Mouse (Mus musculus): ENCODE measurements at regions not wholly inside any gene's neighbourhood (a gene's known extent, or its start where the extent isn't known, plus 50 kb on each side); places are given as distances from the start of the nearest gene placed in this dataset.

DNA sequence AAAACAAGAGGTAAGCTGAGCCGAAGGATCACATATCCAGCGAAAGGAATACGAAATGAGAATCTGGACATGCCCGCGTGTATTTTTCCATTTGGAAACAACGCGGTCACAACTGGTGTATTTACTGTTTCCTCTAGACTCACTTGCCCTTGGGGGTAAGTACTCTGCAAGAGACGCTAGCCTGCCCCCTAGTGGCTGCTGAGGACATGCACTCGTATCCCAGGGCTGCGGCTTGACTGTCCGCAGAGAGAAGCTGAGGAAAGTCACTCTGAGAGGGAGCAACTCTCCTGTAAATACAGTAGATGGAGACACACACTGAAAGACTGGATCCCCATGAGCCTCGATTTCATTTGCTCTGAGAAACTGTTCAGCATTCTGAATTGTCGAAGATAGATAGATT, 79.7 kb upstream of the Kif2a start:
- 18% methylated on average over 13 of the region's 13 CpGs for WGBS
- Histone ChIP-seq H3K27me3 (ENCODE audit: insufficient read depth, low read length) (no peaks in the 10 kb centered on the region), H3K27ac (ENCODE audit: low read depth, low read length) (no peak overlapping the region), H3K9me3 (ENCODE audit: low read length) (no peaks in the 10 kb centered on the region), H3K36me3 (ENCODE audit: insufficient read depth, low read length) (no peaks in the 10 kb centered on the region), H3K4me2 (ENCODE audit: low read depth, low read length, poor library complexity, severe bottlenecking) (peak overlapping the region; percentile 15), H3K4me1 (ENCODE audit: insufficient read depth, low read length) (no peaks in the 10 kb centered on the region), H3K9ac (replicated peaks; ENCODE audit: low read length, poor library complexity, severe bottlenecking) (no peak overlapping the region), H3K4me3 (ENCODE audit: low read depth, low read length) (no peak overlapping the region)
- TF ChIP-seq CTCF (IDR thresholded peaks at IDR 0.05), result peak; percentile 91
- DNase-seq (ENCODE audit: low spot score) (peak; percentile 90), ATAC-seq (ENCODE audit: low FRiP score) (peak; percentile 89)

DNA sequence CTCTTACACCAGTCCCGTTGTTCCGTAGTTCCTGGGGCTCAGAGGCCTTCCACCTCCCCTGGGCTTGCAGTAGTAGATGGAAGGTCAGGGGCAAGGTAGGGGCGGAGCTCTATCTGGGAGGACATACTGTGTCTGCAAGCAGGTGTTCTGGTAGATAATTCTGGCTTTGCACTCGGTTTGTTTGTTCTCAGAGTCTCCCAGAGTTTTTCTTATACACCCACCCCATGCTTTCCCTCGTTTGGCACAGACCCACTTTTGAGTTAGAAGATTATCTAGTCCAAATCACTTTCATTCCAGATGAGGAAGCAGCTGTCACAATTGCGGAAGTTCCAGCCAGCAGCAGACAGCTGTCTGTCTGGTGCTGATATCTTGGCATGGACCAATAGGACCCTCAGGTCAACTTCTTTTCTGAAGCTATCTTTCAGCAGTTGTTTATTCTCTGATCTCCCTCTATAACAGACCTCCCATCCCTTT, 79.0 kb upstream of the Kif2a start:
- Histone ChIP-seq H3K36me3 (ENCODE audit: insufficient read depth, low read length) (no peaks in the 10 kb centered on the region), H3K4me2 (ENCODE audit: low read depth, low read length, poor library complexity, severe bottlenecking) (no peak overlapping the region), H3K27ac (ENCODE audit: low read depth, low read length) (no peak overlapping the region), H3K4me1 (ENCODE audit: insufficient read depth, low read length) (no peaks in the 10 kb centered on the region), H3K9ac (replicated peaks; ENCODE audit: low read length, poor library complexity, severe bottlenecking) (no peak overlapping the region), H3K27me3 (ENCODE audit: insufficient read depth, low read length) (no peaks in the 10 kb centered on the region), H3K9me3 (ENCODE audit: low read length) (no peaks in the 10 kb centered on the region), H3K4me3 (ENCODE audit: low read depth, low read length) (no peak overlapping the region)
- TF ChIP-seq CTCF (IDR thresholded peaks at IDR 0.05), result no peak
- DNase-seq (ENCODE audit: low spot score), result no peak
- no peak for ATAC-seq (ENCODE audit: low FRiP score)
- 72% methylated on average over 6 of the region's 6 CpGs for WGBS

DNA sequence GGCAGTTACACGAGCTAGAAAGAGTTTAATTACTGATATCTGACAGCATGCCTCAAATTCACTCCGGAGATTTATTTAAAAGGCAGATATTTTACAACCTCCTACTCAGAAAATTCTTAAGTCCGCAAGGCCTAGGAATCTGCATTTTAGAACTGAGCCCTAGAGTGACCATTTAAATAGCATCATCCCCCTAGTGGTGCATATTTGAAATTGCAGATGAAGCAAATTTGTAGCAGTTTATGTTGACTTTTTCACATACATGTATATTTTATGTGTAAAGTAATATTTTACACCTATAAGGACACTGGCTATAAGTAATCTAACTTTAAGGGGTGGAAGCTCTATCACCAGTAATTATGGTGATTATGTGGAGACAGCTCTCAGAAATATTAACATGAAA, 78.2 kb upstream of the Kif2a start:
- no peak for DNase-seq (ENCODE audit: low spot score)
- H3K27ac ChIP-seq (ENCODE audit: low read depth, low read length), result no peak overlapping the region
- no peaks in the 10 kb centered on the region for H3K27me3 ChIP-seq (ENCODE audit: insufficient read depth, low read length)
- TF ChIP-seq CTCF (IDR thresholded peaks at IDR 0.05), result peak; percentile 71
- no peaks in the 10 kb centered on the region for H3K4me1 ChIP-seq (ENCODE audit: insufficient read depth, low read length)
- no peak overlapping the region for H3K4me3 ChIP-seq (ENCODE audit: low read depth, low read length)
- no peak for ATAC-seq (ENCODE audit: low FRiP score)
- WGBS, result 59% methylated on average over 3 of the region's 3 CpGs
- no peaks in the 10 kb centered on the region for H3K9me3 ChIP-seq (ENCODE audit: low read length)
- no peak overlapping the region for H3K4me2 ChIP-seq (ENCODE audit: low read depth, low read length, poor library complexity, severe bottlenecking)
- H3K9ac ChIP-seq (replicated peaks; ENCODE audit: low read length, poor library complexity, severe bottlenecking), result no peak overlapping the region
- no peaks in the 10 kb centered on the region for H3K36me3 ChIP-seq (ENCODE audit: insufficient read depth, low read length)

DNA sequence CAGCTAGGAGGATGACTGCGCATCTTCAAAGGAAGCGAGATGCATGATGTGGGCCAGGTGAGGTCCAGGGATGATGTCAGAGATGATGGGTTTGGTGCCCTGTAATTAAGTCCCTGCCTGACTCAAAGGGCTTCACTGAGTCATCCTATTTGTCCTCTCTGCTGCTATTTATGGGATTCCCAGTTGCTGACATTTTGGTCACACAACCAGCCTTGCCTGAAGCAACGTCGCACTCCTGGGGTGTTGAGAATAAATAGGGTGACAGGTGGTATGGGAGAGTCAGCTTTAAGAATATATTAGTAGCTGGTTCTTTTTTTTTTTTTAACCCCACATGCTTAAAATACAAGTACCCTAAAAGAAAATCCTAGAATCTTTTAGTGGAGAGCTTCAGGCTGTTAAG, 75.1 kb upstream of the Kif2a start:
- H3K27ac ChIP-seq (ENCODE audit: low read depth, low read length), result no peak overlapping the region
- WGBS, result 89% methylated on average over 4 of the region's 4 CpGs
- no peak for TF ChIP-seq CTCF (IDR thresholded peaks at IDR 0.05)

DNA sequence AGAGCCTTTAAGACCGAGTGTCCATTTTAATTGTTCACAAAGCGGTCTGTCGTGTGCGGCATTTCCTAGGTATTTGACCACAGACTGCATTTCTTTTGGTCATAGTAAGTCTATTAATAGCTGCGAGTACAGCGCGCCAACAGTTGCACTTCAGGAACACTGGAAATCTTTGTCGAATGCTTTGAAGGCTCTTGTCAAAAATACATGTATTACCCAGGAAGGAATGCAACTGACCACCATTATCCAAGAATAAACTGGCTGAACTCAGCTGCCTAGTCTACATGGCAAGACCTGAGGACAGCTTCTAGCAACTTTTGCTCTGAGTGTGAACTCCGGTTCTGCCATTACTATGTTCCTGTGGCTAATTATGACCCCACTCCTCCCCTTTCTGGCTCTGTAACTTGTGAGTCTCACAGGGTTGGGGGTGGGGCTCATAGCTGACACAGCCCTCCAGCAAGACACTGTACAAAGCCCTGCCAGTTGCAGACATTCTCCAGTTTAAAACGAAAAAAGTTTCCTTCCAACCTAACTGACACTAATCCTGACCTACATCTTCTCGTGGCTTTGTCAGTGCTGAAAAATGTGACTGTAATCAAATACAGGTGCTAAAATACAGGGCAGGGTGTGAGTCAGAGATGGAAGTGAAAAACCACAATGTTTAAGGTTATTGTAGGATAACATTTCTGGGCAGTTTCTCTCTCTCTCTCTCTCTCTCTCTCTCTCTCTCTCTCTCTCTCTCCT, 73.2 kb upstream of the Kif2a start:
- Histone ChIP-seq H3K4me3 (ENCODE audit: low read depth, low read length) (no peak overlapping the region), H3K4me1 (ENCODE audit: insufficient read depth, low read length) (no peaks in the 10 kb centered on the region), H3K4me2 (ENCODE audit: low read depth, low read length, poor library complexity, severe bottlenecking) (no peak overlapping the region), H3K9me3 (ENCODE audit: low read length) (no peaks in the 10 kb centered on the region), H3K9ac (replicated peaks; ENCODE audit: low read length, poor library complexity, severe bottlenecking) (no peak overlapping the region), H3K27ac (ENCODE audit: low read depth, low read length) (no peak overlapping the region), H3K36me3 (ENCODE audit: insufficient read depth, low read length) (no peaks in the 10 kb centered on the region), H3K27me3 (ENCODE audit: insufficient read depth, low read length) (no peaks in the 10 kb centered on the region)
- ATAC-seq (ENCODE audit: low FRiP score) (no peak), DNase-seq (ENCODE audit: low spot score) (no peak)
- no peak for TF ChIP-seq CTCF (IDR thresholded peaks at IDR 0.05)
- WGBS, result 79% methylated on average over 11 of the region's 11 CpGs

More for the DNA sequence above, 75.1 kb upstream of the Kif2a start:
- no peak overlapping the region for H3K4me3 ChIP-seq (ENCODE audit: low read depth, low read length)
- ATAC-seq (ENCODE audit: low FRiP score), result no peak
- no peaks in the 10 kb centered on the region for H3K36me3 ChIP-seq (ENCODE audit: insufficient read depth, low read length)
- H3K27me3 ChIP-seq (ENCODE audit: insufficient read depth, low read length), result no peaks in the 10 kb centered on the region
- no peak overlapping the region for H3K9ac ChIP-seq (replicated peaks; ENCODE audit: low read length, poor library complexity, severe bottlenecking)
- no peaks in the 10 kb centered on the region for H3K9me3 ChIP-seq (ENCODE audit: low read length)
- H3K4me1 ChIP-seq (ENCODE audit: insufficient read depth, low read length), result no peaks in the 10 kb centered on the region
- no peak for DNase-seq (ENCODE audit: low spot score)
- H3K4me2 ChIP-seq (ENCODE audit: low read depth, low read length, poor library complexity, severe bottlenecking), result no peak overlapping the region

DNA sequence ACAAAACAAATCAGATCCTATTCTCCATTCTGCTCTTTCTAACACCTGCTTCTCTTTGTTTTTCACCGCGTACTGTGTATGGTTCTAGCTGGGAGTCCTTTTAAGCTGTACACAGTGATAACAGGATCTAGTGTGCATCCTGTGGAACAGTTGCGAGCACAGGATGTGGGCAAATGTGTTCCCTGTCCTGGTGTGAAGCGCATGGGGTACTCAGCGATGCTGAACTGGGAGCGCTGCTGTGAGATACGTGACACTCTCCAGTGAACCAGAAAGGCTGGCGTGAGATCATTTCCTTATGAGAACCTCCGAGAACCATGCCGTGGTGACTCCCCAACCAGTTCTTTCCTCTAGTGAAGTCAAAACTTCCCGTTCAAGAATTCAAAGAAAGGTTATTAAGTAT, 72.6 kb upstream of the Kif2a start:
- Histone ChIP-seq H3K9ac (replicated peaks; ENCODE audit: low read length, poor library complexity, severe bottlenecking) (no peak overlapping the region), H3K36me3 (ENCODE audit: insufficient read depth, low read length) (no peaks in the 10 kb centered on the region), H3K4me3 (ENCODE audit: low read depth, low read length) (no peak overlapping the region), H3K9me3 (ENCODE audit: low read length) (no peaks in the 10 kb centered on the region), H3K4me2 (ENCODE audit: low read depth, low read length, poor library complexity, severe bottlenecking) (no peak overlapping the region), H3K27ac (ENCODE audit: low read depth, low read length) (no peak overlapping the region), H3K27me3 (ENCODE audit: insufficient read depth, low read length) (no peaks in the 10 kb centered on the region), H3K4me1 (ENCODE audit: insufficient read depth, low read length) (no peaks in the 10 kb centered on the region)
- 82% methylated on average over 11 of the region's 11 CpGs for WGBS
- ATAC-seq (ENCODE audit: low FRiP score) (no peak), DNase-seq (ENCODE audit: low spot score) (no peak)
- no peak for TF ChIP-seq CTCF (IDR thresholded peaks at IDR 0.05)

Measured in midbrain, postnatal 0 days (tissue).